Mouse (Mus musculus) layer of hippocampus, adult 2 months (tissue): Measurements from ENCODE around the gene Arg1. TPM values are rescaled to one million over a fixed set of nuclear protein-coding genes. Genes with fewer than 3 reads are reported as not detected.
A peak's percentile ranks its signal among the peaks of the same experiment; 100 is the strongest.

Experiments used
- DNase-seq, 2 experiments: peaks; one replicate each; pipeline ENCODE4 v3.0.0; 2022; ENCODE audit warnings: low spot score in 2 of 2
- H3K27ac ChIP-seq: fragments of 200-600 bp; 2 replicates; pipeline ENCODE4 v1.8.1; 2022
- H3K4me3 ChIP-seq: fragments of 200-600 bp; 2 replicates; pipeline ENCODE4 v1.8.1; 2022; ENCODE audit warnings: mild to moderate bottlenecking
- CTCF ChIP-seq: fragments of 200-600 bp; conservative IDR thresholded peaks from 2 replicates; pipeline ENCODE4 v1.8.1; 2022; ENCODE audit warnings: antibody characterized with exemption, mild to moderate bottlenecking, moderate library complexity
- total RNA-seq, 2 experiments: library from RNA; stranded (reverse); gene quantifications; 2 replicates each; pipeline ENCODE4 v1.2.3; 2021

Arg1 gene
- total RNA-seq, 2 experiments from 2014 or later: 0.25 TPM; not detected in 1

DNA sequence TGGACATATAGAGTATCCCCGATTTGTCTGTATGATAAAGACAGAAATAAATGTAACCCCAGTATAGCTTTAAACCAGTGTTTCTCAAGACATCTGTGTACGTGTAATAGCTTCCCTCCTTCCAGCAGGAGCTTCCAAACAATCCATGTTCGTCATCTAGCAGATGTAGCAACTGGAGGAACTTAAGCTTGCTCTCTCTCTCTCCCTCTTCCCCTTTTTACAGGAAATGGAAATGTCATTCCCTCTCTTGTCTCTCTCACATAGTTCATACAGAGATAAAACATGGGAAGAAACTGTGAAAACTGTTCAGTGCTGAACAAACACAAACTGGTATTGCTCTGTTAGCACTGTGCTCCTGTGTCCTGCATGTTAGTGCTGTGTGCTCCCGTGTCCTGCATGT lies 22.9 kb upstream of the Arg1 start:
- DNase-seq: no peak
- H3K4me3 ChIP-seq: no peak overlapping the region
- H3K27ac ChIP-seq: no peak overlapping the region
- no peak for TF ChIP-seq CTCF

DNA sequence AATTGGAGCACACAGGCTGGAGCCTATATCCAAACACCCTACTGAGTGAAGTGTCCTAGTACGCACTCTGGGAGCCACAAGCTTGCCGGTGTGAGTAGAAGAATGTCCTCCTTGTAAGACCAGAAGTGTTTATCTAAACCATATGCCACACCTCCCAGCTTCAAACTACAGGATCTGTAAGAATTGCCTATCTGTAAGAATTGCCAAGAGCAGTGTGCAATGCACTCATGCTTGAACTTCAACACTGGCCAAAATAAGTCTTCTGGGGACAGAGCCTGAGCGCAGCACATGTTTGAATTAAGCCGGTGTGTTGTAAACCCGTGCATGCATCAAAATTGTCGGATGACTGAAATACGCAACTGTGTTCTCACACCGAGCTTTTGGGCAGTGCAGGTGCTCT lies 21.0 kb upstream of the Arg1 start:
- DNase-seq: no peak
- H3K4me3 ChIP-seq: no peak overlapping the region
- H3K27ac ChIP-seq: no peak overlapping the region
- TF ChIP-seq CTCF: no peak

DNA sequence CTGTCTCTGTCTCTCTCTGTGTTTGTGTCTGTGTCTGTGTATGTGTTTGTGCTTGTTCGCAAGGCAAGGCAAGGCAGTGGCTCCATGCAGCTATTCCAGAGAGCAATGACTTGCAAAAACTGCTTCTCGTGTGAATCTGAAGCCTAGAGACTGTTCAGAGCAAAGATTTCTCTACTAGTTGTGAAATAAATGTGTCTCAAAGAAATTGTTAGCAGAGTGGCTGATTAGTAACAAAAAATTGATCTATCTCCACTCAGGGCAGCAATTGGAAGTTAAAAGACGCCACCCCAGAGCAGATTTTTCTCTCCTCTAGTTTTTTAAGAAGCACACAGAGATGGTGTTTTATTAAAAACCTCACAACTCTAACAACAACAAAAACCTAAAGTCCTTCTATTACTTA lies 20.6 kb upstream of the Arg1 start:
- Histone ChIP-seq H3K4me3 (no peak overlapping the region), H3K27ac (no peak overlapping the region)
- DNase-seq: no peak
- no peak for TF ChIP-seq CTCF

DNA sequence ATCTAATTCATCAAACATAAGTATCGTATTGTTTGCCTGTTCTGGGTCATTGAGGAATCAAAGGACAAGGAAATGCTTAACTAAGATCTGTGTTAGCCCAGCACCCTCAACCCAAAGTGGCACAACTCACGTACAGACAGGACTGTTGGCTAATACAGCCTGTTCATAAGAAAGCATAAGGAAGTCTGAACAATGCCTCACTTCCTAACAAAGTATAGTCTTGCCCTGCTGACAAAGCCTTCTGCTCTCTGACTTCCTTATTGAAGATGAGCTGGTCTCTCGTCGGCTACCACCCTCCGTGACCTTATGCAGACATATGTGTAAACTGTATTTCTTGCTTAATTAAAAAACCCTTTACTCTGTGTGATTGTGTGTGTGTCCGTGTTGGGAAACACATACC lies 2.9 kb upstream of the Arg1 start:
- Histone ChIP-seq H3K4me3 (no peak overlapping the region), H3K27ac (no peak overlapping the region)
- DNase-seq: no peak
- no peak for TF ChIP-seq CTCF

DNA sequence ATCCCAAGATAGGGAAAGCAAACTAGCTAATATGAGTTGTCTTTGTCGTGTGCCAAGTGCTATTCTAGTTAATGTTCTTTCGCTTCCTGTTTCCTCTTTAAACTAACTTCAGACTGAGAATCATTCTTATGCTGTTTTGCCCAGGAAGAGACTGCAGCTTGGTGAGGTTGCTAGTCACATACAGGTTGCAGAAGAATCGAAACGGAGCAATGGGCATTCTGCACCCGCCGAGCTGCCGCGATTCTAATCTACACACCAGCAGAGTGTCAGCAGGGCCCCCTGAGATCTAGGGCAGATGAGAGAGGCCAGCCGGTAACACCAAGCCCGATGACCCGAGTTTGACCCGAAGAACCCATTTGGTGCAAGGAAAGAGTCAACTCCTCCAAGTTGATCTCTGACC lies 788 bp upstream of the Arg1 start:
- DNase-seq: no peak
- Histone ChIP-seq H3K4me3 (no peak overlapping the region), H3K27ac (no peak overlapping the region)
- no peak for TF ChIP-seq CTCF

DNA sequence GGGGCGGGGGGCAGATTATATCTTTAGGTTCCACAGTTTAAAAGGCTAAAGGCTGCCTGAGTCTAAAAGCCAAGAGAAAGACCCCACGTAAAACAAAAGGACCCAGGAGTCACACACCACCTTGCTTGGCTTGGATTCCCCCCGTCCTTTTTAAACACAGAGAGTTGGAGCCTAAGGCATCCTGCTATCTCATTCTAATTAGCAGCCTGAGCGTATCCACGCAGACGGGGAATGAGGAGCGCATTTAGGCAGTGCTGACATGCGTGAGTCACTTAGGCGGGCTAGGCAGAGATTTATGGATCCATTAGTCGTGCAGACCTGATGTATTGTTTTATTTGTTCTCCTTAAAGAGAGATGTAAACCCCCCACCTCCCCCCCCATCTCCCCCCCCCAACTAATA lies 904 bp downstream of the Arg1 start:
- H3K4me3 ChIP-seq: no peak overlapping the region
- no peak for TF ChIP-seq CTCF
- DNase-seq: no peak
- no peak overlapping the region for H3K27ac ChIP-seq

DNA sequence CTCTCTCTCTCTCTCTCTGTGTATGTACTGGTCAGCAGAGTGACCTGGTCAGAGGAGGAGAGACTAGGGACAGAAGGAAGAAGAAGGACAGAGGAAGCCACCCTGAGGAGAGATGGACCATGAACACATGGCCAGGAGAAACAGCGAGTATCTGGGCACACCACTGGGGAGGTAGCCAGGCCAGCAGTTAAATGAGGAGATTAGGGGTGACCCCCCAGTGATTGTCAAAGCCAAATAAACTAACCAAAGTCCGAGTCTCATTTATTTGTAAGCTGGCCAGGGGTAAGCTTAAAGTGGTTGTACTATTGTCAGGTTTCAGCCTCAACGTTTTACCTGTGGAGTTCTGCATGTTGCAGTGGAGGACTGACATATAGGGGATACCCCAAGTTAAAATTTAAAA lies 3.0 kb downstream of the Arg1 start:
- H3K4me3 ChIP-seq: no peak overlapping the region
- no peak overlapping the region for H3K27ac ChIP-seq
- DNase-seq: no peak
- TF ChIP-seq CTCF: no peak

DNA sequence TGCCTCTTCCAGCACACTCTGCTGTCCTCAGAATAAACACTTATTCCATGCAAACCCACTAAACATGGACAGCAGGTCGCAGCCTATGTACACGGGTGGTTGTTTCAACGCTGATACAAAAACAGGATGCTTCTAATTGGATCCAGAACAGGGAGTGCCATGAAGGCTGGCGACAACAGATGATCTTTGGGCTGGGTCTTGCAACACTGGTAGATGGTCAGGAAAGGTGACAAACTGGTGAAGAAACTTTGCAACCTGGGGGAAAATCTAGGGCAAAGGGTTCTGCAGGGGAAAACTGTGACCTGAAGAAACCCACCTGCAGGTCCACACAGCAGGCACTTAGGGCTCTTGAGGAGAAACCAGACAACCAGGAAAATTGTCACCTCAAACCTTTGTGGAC lies 4.3 kb downstream of the Arg1 start:
- no peak overlapping the region for H3K4me3 ChIP-seq
- H3K27ac ChIP-seq: no peak overlapping the region
- DNase-seq: no peak
- no peak for TF ChIP-seq CTCF

DNA sequence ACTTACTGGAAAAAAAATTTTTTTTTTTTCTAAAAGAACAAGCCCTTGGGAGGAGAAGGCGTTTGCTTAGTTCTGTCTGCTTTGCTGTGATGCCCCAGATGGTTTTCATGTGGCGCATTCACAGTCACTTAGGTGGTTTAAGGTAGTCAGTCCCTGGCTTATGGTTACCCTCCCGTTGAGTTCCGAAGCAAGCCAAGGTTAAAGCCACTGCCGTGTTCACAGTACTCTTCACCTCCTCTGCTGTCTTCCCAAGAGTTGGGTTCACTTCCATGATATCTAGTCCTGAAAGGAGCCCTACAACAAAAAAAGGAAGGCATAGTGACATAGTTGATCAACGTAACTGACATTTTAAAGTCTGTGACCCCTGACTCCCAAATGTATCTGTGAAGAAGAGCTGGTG lies 11.8 kb downstream of the Arg1 start:
- TF ChIP-seq CTCF: no peak
- no peak for DNase-seq
- H3K4me3 ChIP-seq: no peak overlapping the region
- no peak overlapping the region for H3K27ac ChIP-seq

DNA sequence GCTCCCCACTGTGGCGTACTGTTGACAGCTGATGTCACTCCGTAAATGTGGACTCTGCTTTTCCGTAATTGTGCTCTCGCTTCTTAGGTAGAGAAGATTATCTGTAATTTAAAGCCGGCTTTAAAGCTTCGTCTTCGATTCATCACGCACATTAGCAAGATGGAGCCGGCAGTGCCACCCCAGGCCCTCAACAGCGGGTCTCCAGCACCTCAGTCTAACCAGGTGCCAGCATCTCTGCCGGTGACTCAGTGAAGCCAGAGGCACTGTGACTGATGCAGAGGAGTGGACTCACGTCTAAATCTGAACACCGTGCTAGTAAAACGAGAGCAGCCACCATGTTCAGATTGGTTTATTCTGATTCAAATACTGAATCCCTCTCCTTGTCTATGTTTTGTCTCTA lies 14.7 kb downstream of the Arg1 start:
- TF ChIP-seq CTCF: no peak
- Histone ChIP-seq H3K27ac (no peak overlapping the region), H3K4me3 (no peak overlapping the region)
- no peak for DNase-seq

DNA sequence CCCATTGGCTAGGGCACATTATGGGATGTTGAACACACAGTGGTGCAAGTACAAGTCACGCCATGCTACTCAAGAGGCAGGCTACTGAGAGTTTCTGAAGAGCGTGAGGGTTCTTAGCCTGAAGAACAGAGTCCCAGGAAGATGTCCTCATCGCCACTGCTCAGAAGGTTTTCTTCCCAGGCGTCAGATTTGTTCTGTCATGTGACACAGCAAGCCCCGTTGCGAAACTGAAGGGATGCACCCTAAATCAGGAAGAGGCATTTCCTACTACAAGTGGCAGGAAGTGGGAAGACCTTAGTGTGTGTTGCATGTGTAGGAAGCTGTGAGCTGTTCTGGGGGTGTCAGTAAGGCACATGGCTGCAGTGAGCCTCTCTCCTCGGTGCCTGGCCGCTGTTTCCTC lies 16.1 kb downstream of the Arg1 start:
- no peak for DNase-seq
- no peak overlapping the region for H3K4me3 ChIP-seq
- no peak overlapping the region for H3K27ac ChIP-seq
- TF ChIP-seq CTCF: no peak

DNA sequence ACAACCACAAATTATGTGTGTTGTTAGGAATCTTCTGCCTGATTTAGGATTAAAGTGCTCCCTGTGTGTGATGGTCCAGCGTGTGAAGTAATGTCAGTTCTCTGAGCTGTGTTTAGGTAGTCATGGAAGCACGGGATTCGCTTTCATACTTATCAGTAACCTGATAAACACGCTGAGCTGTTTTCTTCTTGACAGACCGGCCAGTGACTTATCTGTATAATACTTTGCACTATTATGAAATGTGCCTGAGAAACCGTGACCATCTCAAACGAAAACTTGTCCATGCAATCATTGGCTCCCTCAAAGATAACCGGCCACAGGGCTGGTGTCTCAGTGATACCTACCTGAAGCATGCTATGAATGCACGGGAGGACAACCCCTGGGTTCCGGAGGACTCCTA lies 21.7 kb downstream of the Arg1 start:
- no peak for DNase-seq
- no peak overlapping the region for H3K4me3 ChIP-seq
- no peak overlapping the region for H3K27ac ChIP-seq
- TF ChIP-seq CTCF: no peak

DNA sequence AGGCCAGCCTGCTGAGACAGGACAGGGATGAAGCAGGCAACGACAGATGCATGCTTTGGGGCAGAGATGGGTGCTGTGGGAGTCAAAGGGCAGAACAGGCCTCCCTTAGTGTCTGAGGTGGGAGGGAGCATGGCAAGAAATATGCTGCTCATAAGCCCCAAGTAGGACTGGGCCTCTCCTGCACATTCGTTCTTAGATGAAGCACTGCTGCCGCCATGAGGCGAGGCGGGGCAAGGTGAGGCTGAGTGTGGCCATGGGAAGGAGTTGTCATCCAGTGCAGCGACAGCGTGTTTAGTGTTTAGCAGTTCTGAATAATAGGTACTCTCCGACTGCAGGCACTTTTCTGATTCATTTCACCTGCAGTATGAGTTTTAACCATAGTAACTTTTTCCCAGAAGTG lies 31.4 kb downstream of the Arg1 start:
- Histone ChIP-seq H3K27ac (no peak overlapping the region), H3K4me3 (no peak overlapping the region)
- TF ChIP-seq CTCF: peak; percentile 77
- DNase-seq: peak; percentile 23 to 72

DNA sequence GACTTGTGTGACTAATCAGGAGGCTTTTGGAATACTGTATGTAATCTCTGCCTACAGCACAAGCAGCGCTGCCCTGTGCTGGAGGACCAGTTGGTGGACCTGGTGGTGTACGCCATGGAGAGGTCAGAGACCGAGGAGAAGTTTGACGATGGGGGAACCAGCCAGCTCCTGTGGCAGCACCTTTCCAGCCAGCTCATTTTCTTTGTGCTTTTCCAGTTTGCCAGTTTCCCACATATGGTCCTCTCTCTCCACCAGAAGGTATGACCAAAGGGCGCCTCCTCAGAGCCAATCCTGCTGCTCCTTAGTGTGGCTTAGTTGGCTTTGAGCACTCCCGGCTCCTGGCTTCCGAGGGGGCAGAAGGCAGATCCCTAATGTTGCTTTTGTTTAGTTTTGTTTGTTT lies 38.9 kb downstream of the Arg1 start:
- no peak for TF ChIP-seq CTCF
- Histone ChIP-seq H3K4me3 (no peak overlapping the region), H3K27ac (no peak overlapping the region)
- DNase-seq: no peak

DNA sequence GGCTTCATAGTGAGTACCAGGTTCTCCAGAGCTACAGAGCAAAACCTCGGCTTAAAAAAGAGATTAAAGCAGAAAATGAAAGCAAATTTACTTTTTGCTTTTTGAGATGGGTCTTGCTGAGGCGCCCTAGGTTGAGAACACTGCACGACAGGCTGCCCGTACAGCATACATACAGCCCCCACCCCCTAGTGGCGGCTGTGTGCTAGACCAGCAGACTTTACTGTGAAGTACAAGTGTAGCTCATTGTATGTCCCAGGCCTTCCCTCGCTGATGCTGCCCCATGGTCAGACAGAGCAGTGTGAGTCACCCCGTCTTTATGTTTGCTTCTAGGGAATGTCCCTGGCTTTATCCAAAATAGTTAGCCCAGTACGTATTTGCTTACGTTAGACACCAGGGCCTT lies 41.3 kb downstream of the Arg1 start:
- no peak overlapping the region for H3K4me3 ChIP-seq
- no peak for DNase-seq
- H3K27ac ChIP-seq: no peak overlapping the region
- TF ChIP-seq CTCF: peak; percentile 71
